Mouse (Mus musculus): ENCODE measurements around the gene Zfp12. TPM values are rescaled to one million over a fixed set of nuclear protein-coding genes. Genes with fewer than 3 reads are reported as not detected.
"Not testable (repeated sequence)": the region's sequence is repeated elsewhere in the genome, so short reads cannot be mapped to it uniquely, and the experiment has no call there.

Zfp12 gene
- 10 to 100 TPM; 28.0 to 34.5 TPM for total RNA-seq (2021)

- intact Hi-C loops (cut with DNase I), result loop anchor here (1.0 to 5.0 kb wide), 2 partner anchors 55 to 77 kb away; partner anchors contain the start of gene Rbak
Measured at GRCm38 (mm10) chr5:143235028-143235693, at the start of gene Zfp12. Zfp12 (plus strand) TSS chr5:143235163.

GRCm38 (mm10) chr5:143188014-143188413 lies 46.9 kb upstream of the Zfp12 start:
- intact Hi-C loops (cut with DNase I); DNase-seq (ENCODE audit: low spot score in 2 of 2): not testable (repeated sequence)

More at GRCm38 (mm10) chr5:143235028-143235693, at the start of gene Zfp12:
- DNase-seq (ENCODE audit: low spot score in 2 of 2), result peak; percentile 96 to 98

- intact Hi-C loops (cut with DNase I), result no loop called here
- DNase-seq (ENCODE audit: low spot score in 2 of 2), result no peak
Measured at GRCm38 (mm10) chr5:143192806-143193205, 42.2 kb upstream of the Zfp12 start.

DNA sequence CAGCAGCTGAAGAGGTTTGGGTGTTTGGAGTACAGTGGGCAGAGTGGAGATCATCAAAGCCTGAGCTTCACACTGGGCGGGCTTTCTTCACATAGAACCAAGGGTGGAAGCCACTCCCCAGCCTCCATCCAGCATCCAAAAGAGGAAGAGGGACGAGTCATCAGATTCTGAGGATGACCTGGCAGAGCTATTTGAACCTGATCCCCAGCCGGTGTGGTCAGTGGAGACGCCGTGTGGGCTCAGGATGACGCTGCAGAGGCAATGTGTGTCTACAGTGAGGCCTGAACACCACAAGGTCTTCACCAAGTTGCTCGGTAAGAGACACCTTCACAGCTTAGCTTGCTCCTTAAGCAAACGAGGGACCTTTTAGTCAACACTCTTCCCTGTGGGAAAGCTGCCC lies 40.2 kb upstream of the Zfp12 start:
- intact Hi-C loops (cut with DNase I); DNase-seq (ENCODE audit: low spot score in 2 of 2): not testable (repeated sequence)

- intact Hi-C loops (cut with DNase I), result no loop called here
Measured at GRCm38 (mm10) chr5:143195166-143195565, 39.8 kb upstream of the Zfp12 start.

DNA sequence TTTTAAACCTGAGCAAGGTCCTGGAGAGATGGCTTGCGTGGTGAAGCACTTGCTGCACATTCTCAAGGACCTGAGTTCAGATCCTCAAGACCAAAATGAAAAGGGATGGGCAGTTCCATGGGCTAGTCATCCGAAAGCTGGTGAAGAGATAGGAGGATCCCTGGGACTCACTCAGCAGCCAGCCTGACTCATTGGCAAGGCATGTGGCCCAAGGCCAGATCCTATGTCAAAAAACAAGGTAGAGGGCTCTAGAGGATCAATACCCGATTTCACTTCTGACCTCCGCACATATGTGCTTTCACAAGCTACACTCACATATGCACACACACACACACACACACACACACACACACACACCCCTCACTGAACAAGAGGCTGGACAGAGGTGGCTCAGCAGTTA lies 38.5 kb upstream of the Zfp12 start:
- DNase-seq (ENCODE audit: low spot score in 2 of 2), result no peak
- intact Hi-C loops (cut with DNase I), result no loop called here

More at GRCm38 (mm10) chr5:143195166-143195565, 39.8 kb upstream of the Zfp12 start:
- DNase-seq (ENCODE audit: low spot score in 2 of 2), result no peak

- DNase-seq (ENCODE audit: low spot score in 2 of 2), result no peak
- intact Hi-C loops (cut with DNase I), result no loop called here
Measured at GRCm38 (mm10) chr5:143205015-143205414, 29.9 kb upstream of the Zfp12 start.

DNA sequence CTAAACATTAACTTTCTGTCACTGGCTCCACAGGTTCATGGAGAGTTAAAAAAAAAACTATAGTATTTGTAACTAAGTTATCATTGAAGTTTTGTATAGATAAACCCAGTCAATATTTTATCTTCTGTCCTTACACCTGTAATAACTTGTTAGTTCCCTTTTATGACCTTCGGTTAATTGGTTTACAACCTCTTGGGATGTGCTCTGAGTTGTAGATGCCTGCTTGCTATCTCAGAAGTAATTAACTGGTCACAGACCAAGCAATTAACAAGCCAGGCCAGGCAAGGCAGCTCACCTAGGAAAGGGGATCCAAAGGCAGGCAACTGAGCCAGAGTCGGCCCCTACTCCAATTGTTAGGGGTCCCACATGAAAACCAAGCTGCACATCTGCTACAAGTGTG lies 21.1 kb upstream of the Zfp12 start:
- intact Hi-C loops (cut with DNase I), result no loop called here
- DNase-seq (ENCODE audit: low spot score in 2 of 2), result no peak

- no peak for DNase-seq (ENCODE audit: low spot score in 2 of 2)
- intact Hi-C loops (cut with DNase I), result no loop called here
Measured at GRCm38 (mm10) chr5:143220996-143221395, 14.0 kb upstream of the Zfp12 start.

GRCm38 (mm10) chr5:143222287-143222686 lies 12.7 kb upstream of the Zfp12 start:
- DNase-seq (ENCODE audit: low spot score in 2 of 2), result no peak
- intact Hi-C loops (cut with DNase I), result no loop called here

DNA sequence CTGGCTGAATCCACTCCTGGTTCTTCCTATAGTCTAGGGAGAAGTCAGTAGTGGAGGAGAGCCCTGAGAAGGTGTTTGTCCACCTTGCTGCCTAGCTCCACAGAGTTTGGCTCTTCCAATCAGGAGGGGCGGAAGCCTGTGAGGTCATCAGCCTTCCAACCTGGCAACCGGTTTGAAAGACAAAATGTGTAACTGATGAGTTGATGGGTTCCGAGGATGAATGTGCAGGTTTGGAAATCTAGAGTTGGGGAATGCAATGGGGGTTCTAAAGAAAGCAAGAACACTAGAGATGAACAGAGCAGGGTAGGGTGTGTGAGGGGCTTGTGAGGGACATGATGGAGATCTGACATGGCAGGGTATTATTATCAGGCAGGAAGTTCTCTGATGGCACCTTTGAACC lies 8.2 kb upstream of the Zfp12 start, which contains the start of gene Spdye4a:
Gene Spdye4a, minus strand, starts transcription at position 101 of the 400 bp plus-strand sequence.
- no peak for DNase-seq (ENCODE audit: low spot score in 2 of 2)
- intact Hi-C loops (cut with DNase I), result no loop called here

GRCm38 (mm10) chr5:143236036-143236435 lies 1.1 kb downstream of the Zfp12 start:
- intact Hi-C loops (cut with DNase I), result loop anchor here (5.0 kb wide), 1 partner anchor 76 kb away; no protein-coding TSS in a partner anchor
- DNase-seq (ENCODE audit: low spot score in 2 of 2), result no peak

DNA sequence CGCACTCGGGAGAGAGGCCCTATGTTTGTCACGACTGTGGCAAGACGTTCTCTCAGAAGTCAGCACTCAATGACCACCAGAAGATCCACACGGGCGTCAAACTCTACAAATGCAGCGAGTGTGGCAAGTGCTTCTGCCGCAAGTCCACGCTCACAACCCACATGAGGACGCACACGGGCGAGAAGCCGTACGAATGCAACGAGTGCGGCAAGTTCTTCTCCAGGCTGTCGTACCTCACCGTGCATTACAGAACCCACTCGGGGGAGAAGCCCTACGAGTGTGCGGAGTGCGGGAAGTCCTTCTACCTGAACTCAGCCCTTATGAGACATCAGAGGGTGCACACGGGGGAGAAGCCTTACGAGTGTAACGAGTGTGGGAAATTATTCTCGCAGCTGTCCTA lies 10.0 kb downstream of the Zfp12 start:
- DNase-seq (ENCODE audit: low spot score in 2 of 2), result no peak
- intact Hi-C loops (cut with DNase I), result no loop called here

GRCm38 (mm10) chr5:143252039-143252438 lies 17.1 kb downstream of the Zfp12 start:
- intact Hi-C loops (cut with DNase I), result no loop called here
- DNase-seq (ENCODE audit: low spot score in 2 of 2), result no peak

GRCm38 (mm10) chr5:143252791-143253185 lies 17.8 kb downstream of the Zfp12 start:
- no peak for DNase-seq (ENCODE audit: low spot score in 2 of 2)
- intact Hi-C loops (cut with DNase I), result no loop called here

DNA sequence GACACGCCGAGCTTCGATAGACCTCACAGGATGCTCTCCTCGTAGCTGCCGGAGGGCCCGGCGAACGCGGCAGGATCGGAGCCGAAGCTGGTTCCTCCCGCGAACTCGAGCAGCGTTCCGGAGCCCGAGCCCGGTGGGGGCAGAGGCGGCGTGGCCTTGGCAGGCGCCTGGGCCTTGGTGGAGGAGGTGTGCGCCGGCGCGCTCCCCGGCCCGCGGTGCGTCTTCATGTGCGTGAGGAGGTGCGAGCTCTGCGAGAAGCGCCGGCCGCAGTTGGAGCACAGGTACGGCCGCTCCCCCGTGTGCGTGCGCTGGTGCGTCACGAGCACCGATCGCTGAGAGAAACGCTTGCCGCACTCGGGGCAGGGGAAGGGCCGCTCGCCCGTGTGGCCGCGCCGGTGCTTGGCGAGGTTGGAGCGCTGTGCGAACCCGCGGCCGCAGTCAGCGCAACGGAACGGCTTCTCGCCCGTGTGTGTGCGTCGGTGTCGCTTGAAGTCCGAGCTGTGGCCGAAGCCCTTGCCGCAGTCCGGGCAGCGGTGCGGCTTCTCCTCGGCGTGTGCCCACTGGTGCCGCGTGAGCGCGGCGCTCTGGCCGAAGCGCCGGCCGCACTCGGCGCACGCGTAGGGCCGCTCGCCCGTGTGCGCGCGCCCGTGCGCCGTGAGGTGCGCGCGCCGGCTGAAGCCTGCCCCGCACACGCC lies 18.4 kb downstream of the Zfp12 start:
- intact Hi-C loops (cut with DNase I), result no loop called here
- DNase-seq (ENCODE audit: low spot score in 2 of 2), result peak in 1 of 2 experiments; percentile 55

DNA sequence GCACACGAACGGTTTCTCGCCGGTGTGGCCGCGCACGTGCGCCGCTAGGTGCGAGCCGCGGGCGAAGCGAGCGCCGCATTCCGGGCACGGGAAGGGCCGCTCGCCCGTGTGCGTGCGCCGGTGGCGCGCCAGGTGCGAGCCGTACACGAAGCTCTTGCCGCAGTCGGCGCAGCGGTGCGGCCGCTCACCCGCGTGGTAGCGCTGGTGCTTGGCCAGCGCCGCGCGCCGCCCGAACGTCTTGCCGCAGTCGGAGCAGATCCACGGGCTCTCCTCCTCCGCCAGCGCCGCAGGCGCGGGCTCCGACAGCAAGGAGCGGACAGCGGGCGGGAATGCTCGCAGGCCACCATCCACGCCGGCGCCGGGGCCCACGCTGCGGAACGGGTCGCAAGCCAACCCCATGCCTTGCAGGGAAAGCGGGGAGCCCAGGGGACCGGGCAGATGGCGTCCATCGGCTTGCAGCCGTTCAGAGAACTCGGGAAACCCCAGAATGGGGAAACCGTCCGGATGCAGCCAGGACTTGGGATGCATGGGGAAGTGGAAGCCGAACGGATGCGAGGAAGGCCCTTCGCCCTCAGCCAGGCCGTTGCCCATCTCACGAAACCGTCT lies 19.0 kb downstream of the Zfp12 start:
- DNase-seq (ENCODE audit: low spot score in 2 of 2), result peak; percentile 56 to 74
- intact Hi-C loops (cut with DNase I), result no loop called here

DNA sequence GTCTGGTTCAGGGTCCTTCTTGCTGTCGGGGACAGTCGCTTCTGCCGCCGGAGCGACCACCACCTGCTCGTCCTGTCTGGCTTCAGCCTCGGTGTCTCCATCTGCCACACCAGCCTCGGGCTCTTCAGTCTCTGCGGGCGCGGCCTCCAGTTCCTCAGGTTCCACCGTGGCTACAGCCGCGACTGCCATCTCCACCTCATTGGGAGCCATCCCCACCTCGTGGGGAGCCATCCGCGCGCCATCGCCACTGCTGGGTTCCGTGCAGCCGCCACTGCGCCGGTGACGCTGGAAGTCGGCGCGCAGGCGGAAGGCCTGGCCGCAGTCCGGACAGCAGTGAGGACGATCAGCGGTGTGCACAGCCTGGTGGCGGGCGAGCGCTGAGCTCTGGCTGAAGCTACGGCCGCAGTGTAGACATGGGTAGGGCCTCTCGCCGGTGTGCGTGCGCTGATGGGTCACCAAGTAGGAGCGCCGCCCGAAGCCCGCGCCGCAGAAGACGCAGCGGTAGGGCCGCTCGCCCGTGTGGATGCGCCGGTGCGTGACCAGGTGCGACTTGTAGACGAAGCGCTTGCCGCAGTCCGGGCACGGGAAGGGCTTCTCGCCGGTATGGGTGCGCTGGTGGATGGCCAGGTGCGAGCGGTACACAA lies 19.6 kb downstream of the Zfp12 start:
- intact Hi-C loops (cut with DNase I), result loop anchor here (5.0 kb wide), 1 partner anchor 43 kb away; no protein-coding TSS in a partner anchor
- no peak for DNase-seq (ENCODE audit: low spot score in 2 of 2)

- intact Hi-C loops (cut with DNase I), result loop anchor here (5.0 kb wide), 1 partner anchor 42 kb away; no protein-coding TSS in a partner anchor
- no peak for DNase-seq (ENCODE audit: low spot score in 2 of 2)
Measured at GRCm38 (mm10) chr5:143255131-143255519, 20.2 kb downstream of the Zfp12 start.

DNA sequence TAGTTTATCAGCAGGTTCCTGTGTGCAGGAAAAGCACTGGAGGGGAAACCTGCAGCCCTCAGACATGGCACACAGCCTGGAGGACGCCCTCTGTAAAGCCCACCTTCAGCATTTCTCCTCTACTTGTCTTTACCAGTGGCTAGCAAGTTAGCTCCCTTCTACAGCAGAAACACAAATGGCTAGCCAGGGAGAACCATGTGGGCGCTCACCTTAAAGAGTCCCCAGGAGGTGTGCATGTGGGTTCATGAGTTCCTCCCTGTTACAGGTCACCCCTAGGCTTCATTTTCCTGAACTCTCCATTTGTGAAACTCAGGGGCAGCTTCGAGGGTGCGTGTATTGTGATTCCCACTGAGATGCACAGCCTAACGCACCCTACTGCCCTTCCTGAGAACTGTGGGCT lies 20.8 kb downstream of the Zfp12 start:
- DNase-seq (ENCODE audit: low spot score in 2 of 2), result no peak
- intact Hi-C loops (cut with DNase I), result loop anchor here (5.0 kb wide), 1 partner anchor 41 kb away; no protein-coding TSS in a partner anchor
